ENCODE assay signal across 8 mouse cellular contexts in genomic region chr7:28741709-28742438, GRCm38 (mm10). TPM values are rescaled to one million over a fixed set of nuclear protein-coding genes. Genes with fewer than 3 reads are reported as not detected.
DNase-seq lines count a peak whose midpoint lies in the region; ATAC-seq lines count a peak whose summit lies in the region.

TSS of gene Mrps12 (minus strand) at chr7:28741820.
TSS of gene Sars2 (plus strand) at chr7:28741992.

- under 1% methylated on average over 39 of the region's 39 CpGs for WGBS in hindbrain, embryonic 12.5 days

- peaks cover 13% of the 10 kb centered on the region for H3K4me1 ChIP-seq in hindbrain, embryonic 12.5 days

- peak; percentile 99 for ATAC-seq in hindbrain, embryonic 12.5 days (ENCODE audit: low FRiP score)

- peak within 1 kb of the TSS; percentile 56 for H3K4me3 ChIP-seq in hindbrain, embryonic 12.5 days

- H3K36me3 ChIP-seq in hindbrain, embryonic 12.5 days = peaks cover 50% of the 10 kb centered on the region

- peak; percentile 97 for DNase-seq in NIH3T3 (ENCODE audit: low read depth)
- DNase-seq in cerebellum, postnatal 10 days = peak; percentile 95 to 96
- DNase-seq in frontal cortex, postnatal 10 days (ENCODE audit: low spot score in 2 of 2) = peak; percentile 94 to 95
- DNase-seq in layer of hippocampus, postnatal 14 days (ENCODE audit: low spot score in 2 of 2) = peak; percentile 99
- DNase-seq in lung, postnatal 14 days = peak; percentile 94
- DNase-seq in retina, adult 2 months (ENCODE audit: low read depth, low spot score) = peak; percentile 94
- DNase-seq in thymus, postnatal 36 days = peak; percentile 92 to 94

- H3K9ac ChIP-seq in hindbrain, embryonic 12.5 days = peak within 1 kb of the TSS; percentile 86

- peak within 1 kb of the TSS; percentile 76 for H3K27ac ChIP-seq in hindbrain, embryonic 12.5 days

- no peaks in the 10 kb centered on the region for H3K27me3 ChIP-seq in hindbrain, embryonic 12.5 days

- peak within 1 kb of the TSS; percentile 91 for H3K4me2 ChIP-seq in hindbrain, embryonic 12.5 days (replicated peaks)

- no peaks in the 10 kb centered on the region for H3K9me3 ChIP-seq in hindbrain, embryonic 12.5 days (replicated peaks)

RNA-seq across cellular contexts. Expression of gene Mrps12, which starts in this region (rescaled TPM):
- 107 and 116 TPM in 2 replicates for polyA plus RNA-seq in hindbrain, embryonic 12.5 days (2016; fragmentation: Nextera tagmentation; extraction: Ambion mirVana)
- total RNA-seq in layer of hippocampus, postnatal 14 days (2021) = 10 to 100 TPM; 55.4 to 66.9 TPM

RNA-seq across cellular contexts. Expression of gene Sars2, which starts in this region (rescaled TPM):
- 25.7 and 28.0 TPM in 2 replicates for polyA plus RNA-seq in hindbrain, embryonic 12.5 days (2016; fragmentation: Nextera tagmentation; extraction: Ambion mirVana)
- total RNA-seq in layer of hippocampus, postnatal 14 days (2021) = 10 to 100 TPM; 14.4 to 15.0 TPM

Comparison
In these comparisons a context has a peak if more than half of its experiments do, and no peak if none do; other contexts are left out.
1. Peak in every context shown above with its lines: DNase-seq, ATAC-seq, H3K4me3 ChIP-seq and H3K27ac ChIP-seq.